Mouse (Mus musculus) mesoderm, embryonic 11.5 days (tissue): ENCODE data around the gene Pdgfra.
A peak's percentile ranks its signal among the peaks of the same experiment; 100 is the strongest.

Source experiments
- DNase-seq: peaks from one replicate; pipeline ENCODE4 v3.0.0-alpha.2; 2012; ENCODE audit warnings: low read depth, low spot score

The Pdgfra gene

DNA sequence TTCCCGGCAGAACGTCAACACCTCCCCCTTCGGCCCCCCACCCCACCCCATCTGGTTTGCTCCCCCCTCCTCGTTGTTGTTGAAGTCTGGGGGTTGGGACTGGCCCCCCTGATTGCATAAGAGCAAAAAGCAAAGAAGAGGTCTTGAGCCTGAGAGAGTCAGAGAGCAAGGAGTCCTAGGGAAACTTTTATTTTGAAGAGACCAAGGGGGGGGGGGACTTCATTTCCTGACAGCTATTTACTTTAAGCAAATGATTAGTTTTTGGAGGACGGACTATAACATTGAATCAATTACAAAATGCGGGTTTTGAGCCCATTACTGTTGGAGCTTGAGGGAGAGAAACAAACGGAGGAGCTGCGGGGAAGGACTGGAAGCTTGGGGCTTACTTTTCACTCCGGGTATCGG is at the start of gene Pdgfra:
Gene Pdgfra, plus strand, starts transcription at position 272 of the 405 bp plus-strand sequence.
- peak; percentile 83 for DNase-seq

DNA sequence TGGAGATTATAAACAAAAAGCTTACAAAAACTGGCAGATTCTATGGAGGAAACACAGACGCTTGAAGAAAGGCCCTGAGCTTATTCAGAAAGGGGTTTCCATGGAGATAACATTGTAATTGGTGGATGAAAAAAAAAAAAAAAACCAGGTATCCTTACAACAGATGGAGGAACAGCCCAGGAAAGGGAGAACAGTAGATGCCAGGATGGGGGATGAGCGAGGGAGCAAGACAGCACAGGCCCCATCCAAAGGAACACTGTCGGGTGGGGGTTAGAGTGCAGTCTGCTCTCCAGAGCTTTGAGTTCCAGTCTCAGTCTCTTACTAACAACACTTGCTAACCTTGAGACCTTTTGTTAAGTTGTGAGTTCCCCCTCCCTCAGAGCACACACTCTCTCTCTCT is 45.6 kb upstream of the Pdgfra start:
- no peak for DNase-seq

DNA sequence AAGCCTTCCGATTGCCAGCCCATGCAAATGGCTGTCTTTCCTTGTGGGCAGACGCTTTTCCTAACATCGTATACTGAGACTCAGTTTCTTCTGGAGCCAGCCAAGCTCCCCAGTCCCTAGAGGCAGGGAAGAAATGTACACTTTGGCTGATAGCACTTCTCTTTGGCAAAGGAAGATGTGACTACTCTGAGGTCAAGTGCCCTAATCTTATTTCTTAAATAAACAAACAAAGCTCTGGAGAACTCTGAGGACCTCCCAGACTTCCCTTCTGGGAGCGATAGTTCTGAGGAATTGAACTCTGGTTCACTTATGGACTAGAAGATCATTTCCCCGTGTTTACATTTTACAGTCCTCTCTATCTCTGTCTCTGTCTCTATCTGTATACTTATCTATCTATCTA is 42.7 kb upstream of the Pdgfra start:
- no peak for DNase-seq

DNA sequence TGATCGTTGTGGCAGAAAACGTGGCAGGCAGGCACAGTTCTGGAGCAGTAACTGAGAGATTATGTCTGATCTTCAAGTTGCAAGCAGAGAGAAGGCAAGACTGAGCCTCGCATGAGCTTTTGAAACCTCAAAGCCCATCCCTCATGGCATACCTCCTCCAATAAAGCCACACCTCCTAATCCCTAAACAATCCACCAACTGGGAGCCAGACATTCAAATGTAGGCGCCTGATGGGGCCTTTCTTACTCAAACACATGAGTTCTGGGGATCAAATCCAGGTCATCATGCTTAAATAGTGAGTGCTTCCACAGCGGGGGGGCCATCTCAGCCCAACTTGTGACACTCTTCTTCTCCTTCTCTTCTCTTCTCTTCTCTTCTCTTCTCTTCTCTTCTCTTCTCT is 40.3 kb upstream of the Pdgfra start:
- no peak for DNase-seq

DNA sequence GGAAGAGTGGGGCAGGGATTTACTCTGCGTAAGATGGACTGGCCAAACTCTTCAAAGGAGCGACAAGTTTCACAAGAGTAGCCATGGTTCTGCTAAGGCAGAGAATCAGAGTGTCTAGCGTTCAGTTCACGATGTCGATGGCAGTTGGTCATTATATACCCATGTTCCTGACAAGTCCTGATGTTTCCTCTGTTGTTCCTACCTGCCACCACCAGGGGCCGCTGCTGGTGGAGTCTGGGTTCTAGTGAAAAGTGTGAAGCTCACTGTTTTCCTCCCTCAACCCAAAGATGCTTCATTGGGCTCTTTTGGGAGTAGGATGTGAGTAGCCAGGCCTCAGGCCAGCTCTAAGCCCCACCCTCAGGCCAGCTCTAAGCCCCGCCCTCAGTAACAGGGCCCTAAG is 33.3 kb upstream of the Pdgfra start:
- peak; percentile 30 for DNase-seq

DNA sequence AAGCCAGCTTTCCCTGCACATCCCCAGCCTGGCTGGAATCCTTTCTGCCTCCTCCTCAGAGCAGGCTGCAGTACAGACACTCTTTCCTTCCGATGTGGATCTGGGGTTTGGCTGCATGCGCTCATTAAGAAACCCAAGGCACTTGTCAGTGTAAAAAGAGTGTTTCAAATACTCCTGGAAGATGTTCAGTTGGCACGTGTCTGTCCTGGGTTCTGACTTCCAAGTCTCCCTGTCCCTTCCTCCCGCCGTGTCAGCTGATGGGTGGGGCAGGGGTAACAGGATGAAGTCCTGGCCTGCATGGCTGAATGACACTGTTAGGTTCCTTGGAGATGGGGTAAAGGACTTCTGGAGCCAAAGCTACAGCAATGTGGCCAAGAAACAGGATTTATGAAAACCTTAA is 30.4 kb upstream of the Pdgfra start:
- DNase-seq = no peak

DNA sequence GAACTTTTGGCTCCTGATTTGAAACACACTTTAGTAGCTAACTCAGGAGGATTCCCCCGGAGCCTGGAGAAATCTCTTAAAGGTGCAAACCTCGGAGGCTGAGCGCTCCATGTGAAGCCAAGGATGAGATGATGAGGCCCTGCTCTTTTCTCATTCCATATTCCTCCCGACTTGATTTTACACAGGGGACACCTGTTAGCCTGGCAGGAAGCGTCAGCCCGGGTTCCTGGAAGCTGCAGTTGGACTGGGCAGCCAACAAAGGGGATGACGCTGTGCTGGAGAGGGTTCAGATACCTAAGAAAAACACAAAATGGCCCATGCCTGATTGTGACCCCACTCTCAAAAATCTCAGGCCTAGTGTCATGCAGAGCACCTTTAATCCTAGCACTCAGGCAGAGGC is 17.4 kb upstream of the Pdgfra start:
- no peak for DNase-seq

DNA sequence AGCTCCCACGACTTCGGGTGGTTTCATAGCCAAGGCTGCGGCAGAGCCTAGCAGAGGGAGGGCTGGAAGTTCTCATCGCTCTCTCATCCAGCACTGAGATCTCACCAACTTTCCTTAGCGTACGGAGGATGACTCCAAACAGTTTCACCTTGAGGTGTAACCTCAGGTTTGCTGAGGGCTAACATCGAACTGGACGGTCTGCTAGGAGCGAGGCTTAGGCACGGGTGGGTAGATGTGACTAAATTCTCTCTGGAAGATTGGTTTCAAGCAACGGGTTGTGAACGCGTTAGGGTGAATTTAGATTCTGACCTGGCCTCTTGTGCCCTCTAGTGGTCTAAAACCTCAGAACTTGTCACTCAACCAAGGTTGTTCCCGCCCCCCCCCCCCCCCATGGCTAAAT is 9.0 kb upstream of the Pdgfra start:
- DNase-seq = peak; percentile 79

DNA sequence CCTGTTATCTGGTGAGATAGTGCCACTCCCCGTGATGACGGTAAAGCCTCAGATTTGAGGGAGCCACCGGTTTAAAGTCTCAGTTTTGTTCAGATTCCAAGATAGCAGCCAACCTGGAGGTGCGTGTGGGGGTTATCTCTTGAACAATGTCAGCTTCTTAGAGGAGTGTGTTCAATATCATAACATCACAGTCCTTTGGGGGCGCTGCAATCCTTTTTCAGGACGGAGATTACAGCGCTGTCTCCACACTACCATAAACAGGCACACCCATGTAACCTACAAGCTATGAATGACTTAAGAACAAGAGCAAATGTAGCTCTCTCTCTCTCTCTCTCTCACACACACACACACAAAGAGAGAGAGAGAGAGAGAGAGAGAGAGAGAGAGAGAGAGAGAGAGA is 8.3 kb upstream of the Pdgfra start:
- no peak for DNase-seq

DNA sequence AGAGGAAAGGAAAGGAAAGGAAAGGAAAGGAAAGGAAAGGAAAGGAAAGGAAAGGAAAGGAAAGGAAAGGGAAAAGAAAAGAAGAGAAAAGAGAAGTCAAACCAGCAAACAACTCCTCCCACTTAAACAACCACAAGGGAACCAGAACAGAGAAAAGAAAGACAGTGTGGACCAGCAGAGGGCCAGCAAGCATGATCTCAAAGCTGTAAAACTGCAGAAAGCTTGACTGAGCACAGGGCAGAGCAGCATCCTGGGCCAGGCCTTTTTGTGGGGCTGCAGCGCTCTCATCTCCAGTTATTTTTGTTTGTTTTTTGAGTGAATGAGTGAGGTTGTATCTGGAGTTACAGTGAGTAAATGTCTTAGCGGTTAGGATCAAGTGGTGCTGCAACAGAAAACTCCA is 6.8 kb upstream of the Pdgfra start:
- no peak for DNase-seq

DNA sequence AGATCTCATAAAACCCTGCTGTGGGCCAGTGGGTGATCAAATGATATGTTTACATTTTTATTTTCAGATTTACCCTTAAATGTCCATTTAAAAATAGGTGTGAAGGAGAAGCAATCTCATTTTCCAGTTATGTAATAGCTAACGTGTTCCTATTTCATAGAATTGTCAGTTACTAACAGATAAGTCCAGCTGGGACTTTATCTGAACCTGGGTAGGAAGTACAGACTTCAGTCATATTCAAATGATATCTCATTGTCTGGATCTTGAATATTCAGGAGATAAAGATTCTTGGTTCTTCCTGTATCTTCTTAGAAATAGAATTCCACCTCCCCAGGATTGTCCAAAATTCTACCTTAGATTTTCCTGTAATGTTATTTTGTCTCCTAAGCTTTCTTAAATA is 5.6 kb upstream of the Pdgfra start:
- no peak for DNase-seq

DNA sequence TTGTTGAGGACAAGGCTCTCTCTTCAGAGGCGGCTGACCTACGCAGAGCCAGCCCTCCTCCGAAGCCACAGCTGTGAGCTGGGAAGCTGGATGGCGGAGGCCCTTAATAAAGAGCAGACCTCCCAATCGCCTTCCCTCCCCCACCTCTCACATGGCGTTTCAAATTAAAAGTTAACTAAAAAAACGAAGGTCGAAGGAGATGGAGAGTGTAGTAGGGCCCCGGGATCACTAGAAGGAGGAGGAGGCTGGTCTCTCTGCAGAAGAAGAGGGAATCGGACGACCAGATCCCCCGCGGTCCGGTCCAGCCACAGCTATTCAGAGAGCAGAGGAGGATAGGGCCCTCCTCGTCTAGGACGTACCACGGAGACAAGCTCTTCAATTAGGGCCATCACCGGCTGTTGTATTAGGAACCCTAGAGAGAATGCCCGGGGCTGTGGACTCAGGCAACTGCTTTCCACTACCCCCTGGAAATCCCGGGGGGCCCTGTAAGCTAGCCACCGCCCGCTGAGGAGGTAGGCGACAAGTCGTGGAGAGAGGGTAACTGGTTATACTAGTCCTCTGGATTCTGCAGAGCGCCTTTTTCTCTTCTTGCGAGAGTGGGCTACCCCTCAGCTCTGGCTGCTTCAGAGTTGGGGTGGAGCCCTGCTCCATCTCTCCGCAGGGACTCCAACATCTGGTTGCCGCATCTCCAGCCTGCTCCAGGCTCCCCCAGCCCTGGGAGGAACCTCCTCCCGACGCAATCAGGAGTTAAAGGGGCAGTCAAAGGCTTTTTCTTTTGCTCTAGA is 3.6 kb upstream of the Pdgfra start:
- peak; percentile 72 for DNase-seq

DNA sequence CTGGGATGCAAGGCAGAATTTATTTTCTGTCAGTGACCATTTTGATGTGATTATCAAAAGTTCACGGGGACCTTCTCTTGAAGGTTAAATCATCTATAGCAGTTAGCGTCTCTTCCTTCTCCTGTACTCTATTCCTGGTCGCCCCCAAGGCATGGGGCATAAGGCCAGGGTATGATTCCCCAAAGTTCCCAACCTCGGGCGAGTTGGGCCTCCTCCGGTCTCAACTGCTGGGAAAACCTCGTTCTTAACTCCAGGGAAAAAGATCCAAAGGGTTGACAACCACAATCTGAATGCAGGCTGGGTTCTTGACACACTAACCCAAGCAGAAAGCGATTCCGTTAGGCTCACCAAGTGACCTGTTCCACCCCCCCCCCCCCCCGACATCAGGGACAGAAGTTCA is 2.7 kb upstream of the Pdgfra start:
- DNase-seq = no peak

DNA sequence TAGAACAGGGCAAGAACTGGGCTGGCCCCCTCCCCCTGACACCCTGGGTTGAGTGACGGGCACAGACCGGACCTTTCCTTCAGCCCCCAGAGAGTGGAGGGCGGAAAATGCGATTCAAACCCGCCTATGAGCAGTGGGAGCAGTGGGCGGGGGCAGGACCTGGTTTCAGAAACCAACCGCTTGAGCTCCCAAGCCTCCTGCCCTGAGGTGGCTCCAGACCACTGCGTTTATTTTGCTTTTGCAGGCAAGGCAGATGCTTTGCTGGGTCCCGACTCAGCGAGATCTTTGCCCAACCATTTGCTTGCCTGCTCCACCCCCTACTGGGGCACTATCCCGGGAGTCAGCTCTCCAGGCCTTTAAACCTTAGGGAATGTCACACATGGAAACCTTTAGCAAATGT is 2.2 kb upstream of the Pdgfra start:
- DNase-seq = peak; percentile 70

DNA sequence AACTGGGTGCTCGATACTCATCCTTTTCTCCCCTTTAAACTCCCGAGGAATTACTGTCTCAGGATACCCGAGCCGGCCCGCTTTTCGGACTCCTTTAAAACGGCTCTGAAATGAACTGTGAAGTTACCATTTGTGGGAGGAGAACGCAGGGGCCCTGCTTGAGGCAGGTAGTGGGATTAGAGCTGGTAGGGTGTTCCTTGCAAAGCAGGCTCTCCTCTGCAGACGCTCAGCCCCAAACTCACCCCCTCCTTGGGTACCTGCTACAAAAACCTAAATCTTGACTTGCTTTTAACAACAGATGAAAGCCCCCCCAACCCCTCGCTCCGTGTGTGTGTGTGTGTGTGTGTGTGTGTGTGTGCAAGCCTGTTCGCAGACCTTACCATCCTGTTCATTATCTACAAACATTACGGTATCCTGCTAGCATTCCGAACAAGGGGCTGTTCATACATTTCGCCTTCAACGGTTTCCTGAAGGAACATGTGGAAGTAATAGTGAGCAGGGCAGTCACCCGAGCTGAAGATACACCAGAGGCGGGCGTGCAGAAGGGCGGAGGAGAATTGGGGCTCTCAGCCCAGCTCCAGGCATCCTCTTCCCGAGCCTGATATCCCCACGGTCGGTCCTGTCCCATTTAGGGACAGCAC is 1.6 kb upstream of the Pdgfra start:
- peak; percentile 76 for DNase-seq

DNA sequence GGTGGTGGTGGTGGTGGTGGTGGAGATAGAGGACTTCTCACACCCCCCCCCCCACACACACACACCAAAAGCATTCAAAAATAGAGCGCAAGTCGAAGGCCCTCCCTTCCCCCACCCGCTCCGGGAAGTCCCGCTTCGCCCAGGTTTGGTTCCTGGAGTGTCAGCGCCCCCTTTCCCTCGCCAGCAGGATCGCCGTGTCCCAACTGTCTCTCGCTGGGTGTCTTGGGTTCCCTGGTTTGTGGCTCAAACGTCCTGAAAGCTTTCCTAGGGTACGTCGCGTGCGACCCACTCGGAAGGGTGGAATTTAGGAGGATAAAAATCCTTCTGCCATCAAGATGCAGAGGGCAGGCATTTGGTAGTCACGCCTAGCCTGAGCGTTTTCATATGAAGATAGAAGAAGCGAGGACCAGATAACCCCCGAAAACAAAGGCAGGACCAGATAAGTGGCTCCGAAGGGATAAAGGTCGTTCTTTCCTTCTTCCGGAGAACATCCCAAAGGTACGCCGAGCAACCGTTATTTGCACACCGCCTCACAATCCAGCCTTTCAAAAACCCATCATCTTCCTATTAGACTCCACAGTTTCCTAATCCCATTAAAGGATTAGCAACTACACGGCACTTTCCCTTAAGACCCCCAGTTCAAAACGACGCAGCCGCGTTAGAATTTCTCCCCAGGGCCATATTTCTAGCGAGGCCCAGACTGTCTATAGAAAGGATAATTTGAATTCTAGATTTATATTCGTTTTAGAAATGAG is 769 bp upstream of the Pdgfra start:
- peak; percentile 87 for DNase-seq

DNA sequence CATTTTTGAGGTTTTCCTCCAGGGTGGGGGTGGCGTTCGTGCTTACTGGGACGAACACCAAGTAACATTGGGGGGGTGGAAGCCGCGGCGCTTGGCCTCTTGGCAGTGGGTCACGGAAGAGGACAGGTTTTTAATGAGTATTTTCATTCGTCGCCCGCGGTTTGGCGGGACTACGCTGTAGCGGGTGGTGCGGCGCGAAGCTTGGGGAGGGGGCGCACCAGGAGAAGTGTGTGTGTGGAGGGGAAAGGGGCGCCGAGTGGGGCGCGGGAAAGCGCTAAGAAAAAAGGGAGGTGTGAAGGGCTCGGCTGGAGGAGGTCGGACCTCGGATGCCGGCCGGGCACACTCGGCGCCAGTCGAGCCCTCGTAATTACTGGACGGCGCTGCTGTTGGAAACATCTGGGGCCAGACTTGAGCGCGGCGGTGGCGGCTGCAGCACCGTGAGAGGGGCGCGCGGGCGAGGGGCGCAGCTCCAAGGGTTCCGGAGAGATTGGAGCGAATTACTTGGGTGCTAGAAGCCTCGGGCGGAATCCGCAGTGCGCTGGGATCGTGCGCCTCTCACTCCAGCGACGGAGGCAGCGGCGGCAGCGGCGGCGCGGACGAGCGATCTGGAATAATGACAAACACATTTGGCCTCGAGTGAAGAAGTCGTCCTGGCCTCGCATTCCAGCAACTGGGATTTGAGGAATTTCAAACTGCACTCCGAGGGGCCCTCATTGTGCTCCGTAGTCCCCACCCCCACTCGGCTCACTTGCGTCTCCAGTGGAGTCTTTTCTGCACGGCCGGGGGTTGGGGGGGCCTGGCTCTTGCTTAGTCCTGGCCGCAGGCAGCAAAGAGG is 916 bp downstream of the Pdgfra start:
- peak; percentile 88 for DNase-seq

DNA sequence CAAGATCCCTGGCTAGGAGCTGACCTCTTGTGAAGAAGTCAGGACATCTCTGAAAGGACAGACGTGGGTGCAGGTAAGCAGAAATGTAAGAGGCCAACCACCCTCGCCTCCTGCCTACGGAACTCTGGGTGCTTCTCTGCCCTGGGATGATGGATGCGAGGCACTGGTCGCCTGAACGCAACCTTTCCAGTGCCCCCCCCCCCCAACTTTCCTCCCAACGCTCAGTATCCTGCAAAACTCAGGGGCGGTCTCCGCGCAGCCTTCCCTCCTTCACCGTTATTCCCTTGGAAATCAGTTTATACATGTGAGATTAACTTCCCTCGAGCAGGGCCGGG is 1.5 kb downstream of the Pdgfra start:
- DNase-seq = no peak

DNA sequence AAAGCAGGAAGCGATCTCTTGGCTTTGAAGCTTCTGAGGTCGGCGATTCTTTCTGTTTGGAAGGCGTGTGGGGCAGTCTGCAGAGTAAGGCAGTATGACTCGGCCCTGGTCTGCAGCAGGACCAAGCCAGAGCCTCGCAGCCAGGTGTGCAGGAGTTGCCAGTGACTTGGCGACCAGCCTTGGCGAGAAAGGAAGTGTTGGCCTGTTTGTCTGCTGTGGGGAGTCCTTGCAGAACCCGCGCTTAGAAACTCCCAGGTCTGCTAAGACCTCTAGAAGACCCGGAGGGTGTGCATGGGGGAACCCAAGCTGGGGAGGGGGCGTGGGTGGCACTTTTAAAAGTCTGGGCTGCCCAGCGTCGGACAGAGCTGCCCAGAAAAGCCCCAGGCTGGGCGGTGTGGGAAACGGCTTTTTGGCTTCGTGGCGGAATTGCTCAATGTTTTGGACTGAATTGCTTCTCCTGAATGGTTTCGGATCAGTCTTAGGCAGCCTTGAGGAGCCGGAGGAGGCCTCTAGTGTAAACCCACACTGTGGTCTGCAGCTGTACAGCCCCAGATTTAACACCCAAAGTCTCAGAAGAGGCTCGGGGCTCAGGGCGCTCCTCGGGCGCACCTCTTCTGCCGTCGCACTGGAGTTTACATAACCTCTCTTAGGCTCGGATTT is 2.0 kb downstream of the Pdgfra start:
- peak; percentile 24 for DNase-seq

DNA sequence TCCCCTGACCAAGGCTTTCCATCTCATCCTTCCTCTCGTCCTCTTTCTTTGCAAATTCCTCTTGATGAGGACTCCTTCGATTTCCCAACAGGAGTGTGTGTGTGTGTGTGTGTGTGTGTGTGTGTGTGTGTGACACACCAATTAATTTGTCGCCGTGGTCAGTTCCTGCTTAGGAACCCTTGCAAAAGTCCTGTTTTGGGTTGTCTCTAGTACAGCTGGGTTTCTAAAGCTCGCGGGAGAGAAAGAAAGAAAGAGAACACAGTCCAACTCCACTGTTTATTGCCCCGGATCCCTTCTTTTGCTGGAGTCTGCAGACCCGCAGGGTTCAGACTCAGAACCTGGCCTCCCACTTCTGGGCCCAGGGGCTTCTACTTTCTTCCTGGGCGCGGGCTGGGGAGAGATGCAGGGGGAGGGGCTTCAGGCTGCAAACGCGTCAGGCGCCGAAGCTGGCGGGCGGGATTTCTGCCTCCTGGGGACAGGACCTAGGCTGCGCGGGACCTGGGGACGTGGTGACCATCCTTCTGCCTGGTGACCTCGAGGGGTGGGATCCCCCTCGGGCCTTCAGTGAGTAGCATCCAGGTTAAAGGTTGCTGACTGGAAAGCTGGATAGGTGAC is 2.6 kb downstream of the Pdgfra start:
- peak; percentile 77 for DNase-seq

DNA sequence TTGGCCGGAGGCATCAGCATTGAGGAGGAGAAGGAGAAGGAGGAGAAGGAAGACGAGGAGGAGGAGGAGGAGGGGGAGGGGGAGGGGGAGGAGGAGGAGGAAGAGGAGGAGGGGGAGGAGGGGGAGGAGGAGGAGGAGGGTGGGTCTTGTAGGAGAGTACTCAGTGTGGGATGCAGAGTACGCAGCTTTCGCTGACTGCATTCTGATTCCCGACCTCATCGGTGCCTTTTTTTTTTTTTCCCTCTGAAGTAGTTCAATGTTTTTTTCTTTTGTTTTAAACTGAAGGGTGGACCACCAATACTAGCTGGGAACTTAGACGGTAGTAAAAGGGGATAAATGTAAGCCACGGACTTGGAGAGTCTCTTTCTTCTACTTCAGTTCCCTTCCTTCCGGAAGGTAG is 3.2 kb downstream of the Pdgfra start:
- no peak for DNase-seq
